Mouse (Mus musculus): ENCODE measurements around the gene Anapc15-ps. TPM values are rescaled to one million over a fixed set of nuclear protein-coding genes. Genes with fewer than 3 reads are reported as not detected.
"Not testable (repeated sequence)": the region's sequence is repeated elsewhere in the genome, so short reads cannot be mapped to it uniquely, and the experiment has no call there.

Anapc15-ps gene
- polyA plus RNA-seq, 1 experiment from 2014 or later, result not detected

- Histone ChIP-seq H3K4me1 (replicated peaks) (peaks cover 9% of the 10 kb centered on the region), H3K27ac (ENCODE audit: poor library complexity, severe bottlenecking) (no peak overlapping the region), H3K4me2 (no peak overlapping the region; the same call in 1 of the 2 replicates), H3K27me3 (replicated peaks) (no peaks in the 10 kb centered on the region), H3K9me3 (replicated peaks) (no peaks in the 10 kb centered on the region), H3K4me3 (no peak overlapping the region), H3K36me3 (no peaks in the 10 kb centered on the region), H3K9ac (no peak overlapping the region)
- 25% methylated on average over 9 of the region's 9 CpGs for WGBS
- ATAC-seq (ENCODE audit: insufficient number of reproducible peaks, low FRiP score), result no peak
Measured at GRCm38 (mm10) chr10:95647128-95647527, 26.1 kb downstream of the Anapc15-ps start.

GRCm38 (mm10) chr10:95646576-95646975 is 26.7 kb downstream of the Anapc15-ps start:
- WGBS, result 84% methylated on average over 10 of the region's 10 CpGs
- H3K27ac ChIP-seq (ENCODE audit: poor library complexity, severe bottlenecking), result no peak overlapping the region
- no peaks in the 10 kb centered on the region for H3K9me3 ChIP-seq (replicated peaks)

GRCm38 (mm10) chr10:95643696-95644360 is 29.4 kb downstream of the Anapc15-ps start:
- no peaks in the 10 kb centered on the region for H3K27me3 ChIP-seq (replicated peaks)
- no peak overlapping the region for H3K4me3 ChIP-seq
- no peak overlapping the region for H3K4me2 ChIP-seq
- no peaks in the 10 kb centered on the region for H3K9me3 ChIP-seq (replicated peaks)
- H3K27ac ChIP-seq (ENCODE audit: poor library complexity, severe bottlenecking), result no peak overlapping the region
- peaks cover 9% of the 10 kb centered on the region for H3K4me1 ChIP-seq (replicated peaks)
- ATAC-seq (ENCODE audit: insufficient number of reproducible peaks, low FRiP score), result no peak
- H3K36me3 ChIP-seq, result no peaks in the 10 kb centered on the region
- no peak overlapping the region for H3K9ac ChIP-seq
- 51% methylated on average over 6 of the region's 6 CpGs for WGBS

More at GRCm38 (mm10) chr10:95646576-95646975, 26.7 kb downstream of the Anapc15-ps start:
- Histone ChIP-seq H3K4me1 (replicated peaks) (peaks cover 9% of the 10 kb centered on the region), H3K4me2 (no peak overlapping the region), H3K36me3 (no peaks in the 10 kb centered on the region), H3K27me3 (replicated peaks) (no peaks in the 10 kb centered on the region), H3K9ac (no peak overlapping the region), H3K4me3 (no peak overlapping the region)
- ATAC-seq (ENCODE audit: insufficient number of reproducible peaks, low FRiP score), result no peak

GRCm38 (mm10) chr10:95643042-95643441 is 30.2 kb downstream of the Anapc15-ps start:
- no peaks in the 10 kb centered on the region for H3K27me3 ChIP-seq (replicated peaks)
- WGBS, result 73% methylated on average over 5 of the region's 5 CpGs
- no peak for ATAC-seq (ENCODE audit: insufficient number of reproducible peaks, low FRiP score)
- H3K4me1 ChIP-seq (replicated peaks), result peaks cover 9% of the 10 kb centered on the region
- H3K4me2 ChIP-seq, result no peak overlapping the region
- H3K27ac ChIP-seq (ENCODE audit: poor library complexity, severe bottlenecking), result no peak overlapping the region
- no peak overlapping the region for H3K9ac ChIP-seq
- H3K9me3 ChIP-seq (replicated peaks), result no peaks in the 10 kb centered on the region
- H3K4me3 ChIP-seq, result no peak overlapping the region
- no peaks in the 10 kb centered on the region for H3K36me3 ChIP-seq

GRCm38 (mm10) chr10:95641335-95641734 is 31.9 kb downstream of the Anapc15-ps start:
- Histone ChIP-seq H3K4me2 (no peak overlapping the region), H3K27me3 (replicated peaks) (no peaks in the 10 kb centered on the region), H3K4me3 (no peak overlapping the region), H3K4me1 (replicated peaks) (no peaks in the 10 kb centered on the region), H3K27ac (ENCODE audit: poor library complexity, severe bottlenecking) (no peak overlapping the region), H3K9me3 (replicated peaks) (no peaks in the 10 kb centered on the region), H3K9ac (no peak overlapping the region), H3K36me3 (no peaks in the 10 kb centered on the region)
- no peak for ATAC-seq (ENCODE audit: insufficient number of reproducible peaks, low FRiP score)
- WGBS, result 83% methylated on average over 5 of the region's 5 CpGs

- H3K27me3 ChIP-seq (replicated peaks), result no peaks in the 10 kb centered on the region
- H3K4me3 ChIP-seq, result no peak overlapping the region
- H3K9ac ChIP-seq, result no peak overlapping the region
- H3K4me1 ChIP-seq (replicated peaks), result peaks cover 2% of the 10 kb centered on the region; the same call in 1 of the 2 replicates
- no peak overlapping the region for H3K4me2 ChIP-seq
- ATAC-seq (ENCODE audit: insufficient number of reproducible peaks, low FRiP score), result 0 out of 2 replicates have a peak, but pooled peaks have one; percentile 44
- H3K9me3 ChIP-seq (replicated peaks), result no peaks in the 10 kb centered on the region
- no peak overlapping the region for H3K27ac ChIP-seq (ENCODE audit: poor library complexity, severe bottlenecking)
- 70% methylated on average over 5 of the region's 5 CpGs for WGBS
- no peaks in the 10 kb centered on the region for H3K36me3 ChIP-seq
Measured at GRCm38 (mm10) chr10:95639429-95639828, 33.8 kb downstream of the Anapc15-ps start.

GRCm38 (mm10) chr10:95634751-95635150 is 38.5 kb downstream of the Anapc15-ps start:
- H3K27ac ChIP-seq (ENCODE audit: poor library complexity, severe bottlenecking), result peak overlapping the region; percentile 61; the same call in 1 of the 2 replicates
- no peaks in the 10 kb centered on the region for H3K36me3 ChIP-seq
- H3K27me3 ChIP-seq (replicated peaks), result no peaks in the 10 kb centered on the region
- no peak overlapping the region for H3K4me3 ChIP-seq
- peak; percentile 89 for ATAC-seq (ENCODE audit: insufficient number of reproducible peaks, low FRiP score)
- H3K4me1 ChIP-seq (replicated peaks), result peaks cover 6% of the 10 kb centered on the region; the same call in 1 of the 2 replicates
- WGBS, result 65% methylated on average over 15 of the region's 15 CpGs
- H3K9me3 ChIP-seq (replicated peaks), result no peaks in the 10 kb centered on the region
- no peak overlapping the region for H3K9ac ChIP-seq
- no peak overlapping the region for H3K4me2 ChIP-seq

- Histone ChIP-seq H3K4me1 (replicated peaks) (peaks cover 6% of the 10 kb centered on the region; the same call in 1 of the 2 replicates), H3K9me3 (replicated peaks) (no peaks in the 10 kb centered on the region), H3K4me2 (no peak overlapping the region), H3K4me3 (no peak overlapping the region), H3K27me3 (replicated peaks) (no peaks in the 10 kb centered on the region), H3K36me3 (no peaks in the 10 kb centered on the region), H3K9ac (no peak overlapping the region), H3K27ac (ENCODE audit: poor library complexity, severe bottlenecking) (peak overlapping the region; percentile 61)
- 68% methylated on average over 9 of the region's 9 CpGs for WGBS
- ATAC-seq (ENCODE audit: insufficient number of reproducible peaks, low FRiP score), result no peak
Measured at GRCm38 (mm10) chr10:95634261-95634660, 39.0 kb downstream of the Anapc15-ps start.

GRCm38 (mm10) chr10:95631568-95631967 is 41.7 kb downstream of the Anapc15-ps start:
- H3K4me3 ChIP-seq, result no peak overlapping the region
- peak; percentile 73; the same call in 1 of the 2 replicates for ATAC-seq (ENCODE audit: insufficient number of reproducible peaks, low FRiP score)
- no peak overlapping the region for H3K9ac ChIP-seq

GRCm38 (mm10) chr10:95630726-95631345 is 42.4 kb downstream of the Anapc15-ps start:
- H3K4me3 ChIP-seq, result no peak overlapping the region
- peaks cover 8% of the 10 kb centered on the region; the same call in 1 of the 2 replicates for H3K4me1 ChIP-seq (replicated peaks)
- H3K9ac ChIP-seq, result no peak overlapping the region
- H3K9me3 ChIP-seq (replicated peaks), result no peaks in the 10 kb centered on the region
- ATAC-seq (ENCODE audit: insufficient number of reproducible peaks, low FRiP score), result no peak
- 77% methylated on average over 10 of the region's 10 CpGs for WGBS
- no peaks in the 10 kb centered on the region for H3K36me3 ChIP-seq
- no peaks in the 10 kb centered on the region for H3K27me3 ChIP-seq (replicated peaks)
- 0 out of 2 replicates have a peak overlapping the region, but pooled peaks have one; percentile 13 for H3K4me2 ChIP-seq
- H3K27ac ChIP-seq (ENCODE audit: poor library complexity, severe bottlenecking), result peak overlapping the region; percentile 58

More at GRCm38 (mm10) chr10:95631568-95631967, 41.7 kb downstream of the Anapc15-ps start:
- Histone ChIP-seq H3K27ac (ENCODE audit: poor library complexity, severe bottlenecking) (peak overlapping the region; percentile 28; the same call in 1 of the 2 replicates), H3K9me3 (replicated peaks) (no peaks in the 10 kb centered on the region), H3K4me1 (replicated peaks) (peaks cover 8% of the 10 kb centered on the region; the same call in 1 of the 2 replicates), H3K27me3 (replicated peaks) (no peaks in the 10 kb centered on the region), H3K36me3 (no peaks in the 10 kb centered on the region), H3K4me2 (no peak overlapping the region)
- WGBS, result 57% methylated on average over 2 of the region's 2 CpGs

- H3K9ac ChIP-seq; H3K36me3 ChIP-seq; H3K27me3 ChIP-seq (replicated peaks); H3K4me3 ChIP-seq; H3K9me3 ChIP-seq (replicated peaks); H3K4me1 ChIP-seq (replicated peaks): not testable (repeated sequence)
- WGBS, result 79% methylated on average over 4 of the region's 4 CpGs
- Histone ChIP-seq H3K4me2 (0 out of 2 replicates have a peak overlapping the region, but pooled peaks have one; percentile 13), H3K27ac (ENCODE audit: poor library complexity, severe bottlenecking) (peak overlapping the region; percentile 0; the same call in 1 of the 2 replicates)
- ATAC-seq (ENCODE audit: insufficient number of reproducible peaks, low FRiP score), result peak; percentile 58
Measured at GRCm38 (mm10) chr10:95630166-95630565, 43.1 kb downstream of the Anapc15-ps start.

All from heart, embryonic 12.5 days (tissue).